Mouse (Mus musculus) midbrain, postnatal 0 days (tissue): ENCODE data around the gene Ripor3. TPM values are rescaled to one million over a fixed set of nuclear protein-coding genes. Genes with fewer than 3 reads are reported as not detected.
A peak's percentile ranks its signal among the peaks of the same experiment; 100 is the strongest.

Source experiments
- ATAC-seq: fragments of 200-750 bp; cut with Nextera tagmentation; 2 replicates; pipeline ENCODE4 v1.8.0; 2017; ENCODE audit warnings: moderate number of reproducible peaks, mild to moderate bottlenecking, moderate TSS enrichment, moderate library complexity; ENCODE audit not compliant: low FRiP score
- DNase-seq: peaks from one replicate; pipeline ENCODE4 v3.0.0-alpha.2; 2015; ENCODE audit warnings: low spot score
- H3K27ac ChIP-seq: fragments of 300-500 bp; sonication (generic); 2 replicates; pipeline ENCODE4 v1.5.1; 2014; ENCODE audit warnings: low read depth, mild to moderate bottlenecking, low read length, mixed read lengths
- H3K27me3 ChIP-seq: fragments of 300-500 bp; sonication (generic); 2 replicates; pipeline ENCODE4 v1.6.1; 2014; ENCODE audit warnings: low read length, control low read depth, mixed read lengths; ENCODE audit not compliant: insufficient read depth
- H3K36me3 ChIP-seq: fragments of 300-500 bp; sonication (generic); 2 replicates; pipeline ENCODE4 v1.6.1; 2014; ENCODE audit warnings: low read length, control low read depth, mixed read lengths; ENCODE audit not compliant: insufficient read depth
- H3K4me1 ChIP-seq: fragments of 300-500 bp; sonication (generic); 2 replicates; pipeline ENCODE4 v1.6.1; 2014; ENCODE audit warnings: mild to moderate bottlenecking, control low read depth, antibody characterized with exemption, low read length, mixed read lengths; ENCODE audit not compliant: insufficient read depth
- H3K4me2 ChIP-seq: fragments of 300-500 bp; sonication (generic); 2 replicates; pipeline ENCODE4 v1.6.1; 2014; ENCODE audit warnings: low read depth, mild to moderate bottlenecking, low read length, mixed read lengths; ENCODE audit not compliant: poor library complexity, severe bottlenecking
- H3K4me3 ChIP-seq: fragments of 300-500 bp; sonication (generic); 2 replicates; pipeline ENCODE4 v1.5.1; 2014; ENCODE audit warnings: low read depth, mild to moderate bottlenecking, low read length, moderate library complexity
- H3K9ac ChIP-seq: fragments of 300-500 bp; sonication (generic); replicated peaks from 2 replicates; pipeline ENCODE4 v1.6.1; 2014; ENCODE audit warnings: mild to moderate bottlenecking, low read length, moderate library complexity, mixed read lengths; ENCODE audit not compliant: poor library complexity, severe bottlenecking
- H3K9me3 ChIP-seq: fragments of 300-500 bp; sonication (generic); 2 replicates; pipeline ENCODE4 v1.6.1; 2016; ENCODE audit warnings: low read length, control low read depth
- CTCF ChIP-seq: IDR thresholded peaks from 2 replicates; pipeline ENCODE4 v1.5.1; 2016; ENCODE audit warnings: antibody characterized with exemption, mild to moderate bottlenecking
- WGBS: fragments of 180-500 bp; shearing (Covaris S2); extraction: QIAGEN DNeasy Blood & Tissue Kit; methylation state at CpG from one replicate; pipeline ENCODE4 v1.1.7; 2014; 5-methylcytosine and 5-hydroxymethylcytosine counted together
- polyA plus RNA-seq: library from polyadenylated mRNA; unstranded; fragments of >200 nt; fragmentation: Nextera tagmentation; extraction: Ambion mirVana; gene quantifications from 2 replicates; pipeline ENCODE4 v1.2.1, GENCODE M21; 2015
- total RNA-seq: library from RNA; depleted of rRNA; stranded (reverse); fragments of >200 nt; gene quantifications from 2 replicates; pipeline ENCODE4 v1.2.3, GENCODE M21; 2014

The Ripor3 gene
- total and polyA plus RNA-seq, 2 experiments from 2014 or later: 0.28 to 0.99 TPM

GRCm38 (mm10) chr2:167972146-167972545, 38.3 kb downstream of the Ripor3 start:
- Histone ChIP-seq H3K9ac (no peak overlapping the region), H3K27me3 (no peaks in the 10 kb centered on the region), H3K27ac (no peak overlapping the region), H3K9me3 (no peaks in the 10 kb centered on the region), H3K36me3 (peaks cover 86% of the 10 kb centered on the region), H3K4me1 (no peaks in the 10 kb centered on the region), H3K4me2 (no peak overlapping the region), H3K4me3 (no peak overlapping the region)
- no peak for DNase-seq
- 74% methylated on average over 5 of the region's 5 CpGs for WGBS
- ATAC-seq: no peak
- TF ChIP-seq CTCF: no peak

GRCm38 (mm10) chr2:167969851-167970541, 40.4 kb downstream of the Ripor3 start:
- DNase-seq: peak; percentile 61
- no peaks in the 10 kb centered on the region for H3K9me3 ChIP-seq
- 74% methylated on average over 10 of the region's 10 CpGs for WGBS
- H3K4me2 ChIP-seq: no peak overlapping the region
- H3K27me3 ChIP-seq: no peaks in the 10 kb centered on the region
- H3K36me3 ChIP-seq: peaks cover 87% of the 10 kb centered on the region
- H3K4me3 ChIP-seq: no peak overlapping the region
- H3K4me1 ChIP-seq: no peaks in the 10 kb centered on the region
- no peak for TF ChIP-seq CTCF
- no peak for ATAC-seq
- H3K9ac ChIP-seq: no peak overlapping the region
- no peak overlapping the region for H3K27ac ChIP-seq

- Histone ChIP-seq H3K27ac (no peak overlapping the region), H3K4me2 (no peak overlapping the region), H3K9me3 (no peaks in the 10 kb centered on the region), H3K36me3 (peaks cover 87% of the 10 kb centered on the region), H3K4me3 (no peak overlapping the region), H3K9ac (no peak overlapping the region), H3K4me1 (no peaks in the 10 kb centered on the region), H3K27me3 (no peaks in the 10 kb centered on the region)
- DNase-seq (no peak), ATAC-seq (no peak)
- WGBS: 97% methylated on average over 7 of the region's 7 CpGs
- TF ChIP-seq CTCF: no peak
Observed at GRCm38 (mm10) chr2:167968504-167968903, 41.9 kb downstream of the Ripor3 start.

- Histone ChIP-seq H3K36me3 (peaks cover 70% of the 10 kb centered on the region), H3K9me3 (no peaks in the 10 kb centered on the region), H3K27me3 (no peaks in the 10 kb centered on the region), H3K4me3 (no peak overlapping the region), H3K27ac (no peak overlapping the region), H3K4me1 (no peaks in the 10 kb centered on the region), H3K4me2 (no peak overlapping the region), H3K9ac (no peak overlapping the region)
- DNase-seq (no peak), ATAC-seq (no peak)
- TF ChIP-seq CTCF: no peak
- 95% methylated on average over 3 of the region's 3 CpGs for WGBS
Observed at GRCm38 (mm10) chr2:167965911-167966310, 44.5 kb downstream of the Ripor3 start.

- ATAC-seq (no peak), DNase-seq (no peak)
- no peak overlapping the region for H3K4me2 ChIP-seq
- no peak for TF ChIP-seq CTCF
- no peak overlapping the region for H3K9ac ChIP-seq
- no peak overlapping the region for H3K27ac ChIP-seq
- 97% methylated on average over 9 of the region's 9 CpGs for WGBS
- no peaks in the 10 kb centered on the region for H3K27me3 ChIP-seq
- no peaks in the 10 kb centered on the region for H3K4me1 ChIP-seq
- no peaks in the 10 kb centered on the region for H3K9me3 ChIP-seq
- H3K36me3 ChIP-seq: peaks cover 56% of the 10 kb centered on the region
- H3K4me3 ChIP-seq: no peak overlapping the region
Observed at GRCm38 (mm10) chr2:167964320-167964719, 46.1 kb downstream of the Ripor3 start.

GRCm38 (mm10) chr2:167963778-167964300, 46.6 kb downstream of the Ripor3 start:
- H3K9ac ChIP-seq: no peak overlapping the region
- H3K27ac ChIP-seq: no peak overlapping the region
- H3K4me2 ChIP-seq: no peak overlapping the region
- 90% methylated on average over 9 of the region's 9 CpGs for WGBS
- H3K9me3 ChIP-seq: no peaks in the 10 kb centered on the region
- DNase-seq (no peak), ATAC-seq (no peak)
- peaks cover 53% of the 10 kb centered on the region for H3K36me3 ChIP-seq
- no peak for TF ChIP-seq CTCF
- no peaks in the 10 kb centered on the region for H3K27me3 ChIP-seq
- no peaks in the 10 kb centered on the region for H3K4me1 ChIP-seq
- no peak overlapping the region for H3K4me3 ChIP-seq
